Mouse (Mus musculus): ENCODE results near the gene Accsl.

GRCm38 (mm10) chr2:93874606-93875005 lies 5.6 kb upstream of the Accsl start:
- TF ChIP-seq POLR2A (IDR thresholded peaks at IDR 0.05; ENCODE audit: extremely low read depth, insufficient read depth, low read length) (no peak), CTCF (IDR thresholded peaks at IDR 0.05; ENCODE audit: extremely low read depth, insufficient read depth, low read length) (no peak)
